Mouse (Mus musculus) heart, postnatal 10 days (tissue): Measurements from ENCODE around the gene Smim1. TPM values are rescaled to one million over a fixed set of nuclear protein-coding genes. Genes with fewer than 3 reads are reported as not detected.
A peak's percentile ranks its signal among the peaks of the same experiment; 100 is the strongest.

Experiments used
- DNase-seq, 2 experiments: peaks; one replicate each; pipeline ENCODE4 v3.0.0; 2021
- intact Hi-C: fragments of 180-260 bp; cut with DNase I; formaldehyde crosslinking; loops from one replicate; pipeline ENCODE4 v1.15.1; 2025
- total RNA-seq, 2 experiments: library from RNA; stranded (reverse); gene quantifications; 2 replicates each; pipeline ENCODE4 v1.2.3; 2021

The Smim1 gene
- total RNA-seq, 2 experiments from 2014 or later, result 8.6 to 10.3 TPM

DNA sequence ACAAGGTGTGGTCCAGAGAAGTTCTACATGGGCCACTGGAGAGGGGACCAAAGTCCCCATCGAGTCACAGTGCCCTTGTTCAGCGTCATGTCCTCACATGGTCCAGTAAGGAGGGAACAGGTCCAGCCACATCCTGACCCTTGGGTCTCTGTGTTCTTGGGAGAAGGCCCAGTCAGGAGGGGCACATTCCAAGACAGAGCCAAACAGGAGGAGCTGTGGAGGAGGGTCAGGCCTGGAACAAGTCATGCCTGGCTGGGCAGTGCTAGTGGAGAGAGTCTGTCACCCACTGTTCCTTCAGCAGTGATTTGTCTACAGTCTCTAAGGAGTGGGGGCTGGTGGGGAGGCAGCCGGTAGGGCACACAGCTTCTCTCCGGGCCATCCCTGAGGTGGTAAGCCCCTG, 3.6 kb downstream of the Smim1 start:
- intact Hi-C loops, result no loop called here

GRCm38 (mm10) chr4:154021432-154021831, 4.6 kb downstream of the Smim1 start:
- DNase-seq, result peak in 1 of 2 experiments; percentile 28
- intact Hi-C loops, result no loop called here

More for the DNA sequence above, 3.6 kb downstream of the Smim1 start:
- peak; percentile 58 to 63 for DNase-seq

- intact Hi-C loops, result no loop called here
These were observed 6.5 kb downstream of the Smim1 start for GRCm38 (mm10) chr4:154019571-154019970.

GRCm38 (mm10) chr4:154015476-154015875, 10.6 kb downstream of the Smim1 start:
- intact Hi-C loops, result no loop called here
- no peak for DNase-seq

More at GRCm38 (mm10) chr4:154019571-154019970, 6.5 kb downstream of the Smim1 start:
- peak; percentile 29 to 60 for DNase-seq

- intact Hi-C loops, result loop anchor here (1.0 to 5.0 kb wide), 2 partner anchors 37 to 55 kb away; partner anchors contain the start of genes A430005L14Rik, Cep104 and Dffb
- DNase-seq, result peak; percentile 26 to 39
These were observed 13.7 kb downstream of the Smim1 start for GRCm38 (mm10) chr4:154012132-154012882.

DNA sequence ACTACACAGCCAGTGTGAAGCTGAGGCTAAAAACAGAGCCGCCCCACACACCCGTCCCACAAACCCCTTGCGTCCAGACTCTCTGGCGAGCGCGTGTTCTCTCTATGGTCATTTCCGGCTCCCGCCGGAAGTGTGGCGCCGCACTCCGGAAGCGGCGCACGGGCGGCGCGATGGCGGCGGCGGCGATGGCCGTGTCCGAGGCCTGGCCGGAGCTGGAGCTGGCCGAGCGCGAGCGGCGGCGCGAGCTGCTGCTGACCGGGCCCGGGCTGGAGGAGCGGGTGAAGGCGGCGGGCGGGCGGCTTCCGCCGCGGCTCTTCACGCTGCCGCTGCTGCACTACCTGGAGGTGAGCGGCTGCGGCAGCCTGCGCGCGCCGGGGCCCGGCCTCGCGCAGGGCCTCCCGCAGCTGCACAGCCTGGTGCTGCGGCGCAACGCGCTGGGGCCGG, 14.4 kb downstream of the Smim1 start, which contains the start of gene Lrrc47:
TSS of gene Lrrc47 (plus strand) at position 86 of the 444 bp plus-strand sequence.
- intact Hi-C loops, result loop anchor here (1.0 to 5.0 kb wide), 2 partner anchors 36 to 54 kb away; partner anchors contain the start of genes A430005L14Rik, Cep104 and Dffb
- DNase-seq, result peak; percentile 89 to 90

GRCm38 (mm10) chr4:154010907-154011645, 15.0 kb downstream of the Smim1 start:
- DNase-seq, result no peak
- intact Hi-C loops, result loop anchor here (5.0 kb wide), 1 partner anchor 54 kb away; the partner anchor contains the start of gene A430005L14Rik

- intact Hi-C loops, result no loop called here
- DNase-seq, result no peak
These were observed 18.3 kb downstream of the Smim1 start for GRCm38 (mm10) chr4:154007759-154008158.

DNA sequence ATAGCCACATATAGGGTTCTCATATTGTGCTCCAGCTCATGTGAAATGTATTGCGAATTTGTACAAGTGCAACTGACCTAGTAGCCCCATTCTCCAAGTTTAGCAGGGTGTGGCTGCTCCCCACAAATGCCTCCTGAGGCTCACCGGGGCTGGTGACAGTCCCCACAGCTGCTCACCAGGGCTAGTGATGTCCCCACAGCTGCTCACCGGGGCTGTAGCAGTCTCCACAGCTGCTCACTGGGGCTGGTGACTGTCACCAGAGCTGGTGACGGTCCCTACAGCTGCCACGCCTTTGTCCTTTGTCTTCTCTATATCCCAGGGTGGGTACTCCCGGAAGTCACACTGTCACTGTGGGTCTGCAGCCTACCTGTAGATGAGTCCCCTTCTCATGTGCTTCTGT, 19.8 kb downstream of the Smim1 start:
- intact Hi-C loops, result no loop called here
- no peak for DNase-seq

- DNase-seq, result no peak
- intact Hi-C loops, result no loop called here
These were observed 20.5 kb downstream of the Smim1 start for GRCm38 (mm10) chr4:154005488-154005887.

DNA sequence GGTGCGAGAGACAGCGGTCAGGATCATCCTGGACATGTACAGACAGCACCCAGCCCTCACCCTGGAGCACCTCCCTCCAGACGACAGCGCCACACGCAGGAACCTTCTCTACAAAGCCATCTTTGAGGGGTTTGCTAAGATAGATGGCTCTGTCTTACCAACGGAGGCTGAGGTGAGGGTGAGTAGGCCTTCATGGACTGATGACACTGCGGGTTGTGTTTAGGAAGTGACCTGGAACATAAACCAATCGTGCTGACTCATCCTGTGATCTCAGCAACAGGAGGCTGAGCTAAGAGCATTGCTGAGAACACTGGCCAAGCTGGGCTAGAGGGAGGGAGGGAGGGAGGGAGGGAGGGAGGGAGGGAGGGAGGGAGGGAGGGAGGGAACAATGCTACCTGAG, 32.5 kb downstream of the Smim1 start:
- intact Hi-C loops, result no loop called here

GRCm38 (mm10) chr4:153992715-153993114, 33.3 kb downstream of the Smim1 start:
- intact Hi-C loops, result no loop called here

More for the DNA sequence above, 32.5 kb downstream of the Smim1 start:
- DNase-seq, result no peak

GRCm38 (mm10) chr4:153980470-153980869, 45.6 kb downstream of the Smim1 start:
- intact Hi-C loops, result no loop called here
- DNase-seq, result no peak

More at GRCm38 (mm10) chr4:153992715-153993114, 33.3 kb downstream of the Smim1 start:
- DNase-seq, result no peak

DNA sequence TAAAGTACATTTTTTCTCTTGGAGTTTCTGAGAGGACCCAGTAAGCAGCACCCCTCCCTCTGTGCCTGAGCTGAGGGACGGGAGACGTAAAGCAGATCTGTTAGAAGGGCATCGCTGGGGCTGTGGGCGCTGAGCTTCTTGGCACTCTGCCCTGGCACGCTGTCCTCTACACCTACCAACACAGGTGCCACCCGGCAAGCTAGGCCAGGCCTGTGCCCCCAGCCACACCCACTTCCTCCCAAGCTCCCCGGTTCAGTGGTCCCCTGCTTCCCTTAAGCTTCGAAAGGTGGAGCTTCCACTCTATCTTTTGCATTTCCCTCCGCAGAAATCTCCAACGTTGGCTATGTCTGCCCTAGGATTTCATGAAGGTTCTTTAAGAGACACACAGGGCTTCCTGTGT, 46.8 kb downstream of the Smim1 start:
- intact Hi-C loops, result no loop called here
- DNase-seq, result no peak

DNA sequence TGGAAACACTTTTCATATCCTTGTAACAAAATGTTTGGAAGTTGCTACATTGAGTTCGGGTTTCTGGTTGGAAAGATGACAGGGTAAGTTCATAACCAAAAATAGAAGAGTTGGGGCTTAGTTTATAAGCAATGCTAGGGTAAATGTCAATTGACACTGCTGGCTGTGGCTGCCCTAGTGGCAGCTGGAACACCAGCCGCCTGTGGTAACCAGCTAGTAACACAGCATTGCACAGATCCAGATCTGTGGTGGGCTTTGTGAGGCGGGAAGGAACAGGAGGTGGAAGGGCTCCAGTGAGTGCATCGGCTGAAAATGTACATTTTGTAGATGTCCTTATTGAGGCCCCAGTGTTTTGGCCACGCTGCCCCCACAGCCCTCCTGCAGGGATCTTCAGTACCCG, 50.3 kb downstream of the Smim1 start:
- intact Hi-C loops, result loop anchor here (1.0 kb wide), 1 partner anchor 37 kb away; no protein-coding TSS in a partner anchor
- no peak for DNase-seq

GRCm38 (mm10) chr4:153975292-153975662, 50.8 kb downstream of the Smim1 start:
- intact Hi-C loops, result loop anchor here (1.0 kb wide), 1 partner anchor 37 kb away; no protein-coding TSS in a partner anchor
- DNase-seq, result no peak

DNA sequence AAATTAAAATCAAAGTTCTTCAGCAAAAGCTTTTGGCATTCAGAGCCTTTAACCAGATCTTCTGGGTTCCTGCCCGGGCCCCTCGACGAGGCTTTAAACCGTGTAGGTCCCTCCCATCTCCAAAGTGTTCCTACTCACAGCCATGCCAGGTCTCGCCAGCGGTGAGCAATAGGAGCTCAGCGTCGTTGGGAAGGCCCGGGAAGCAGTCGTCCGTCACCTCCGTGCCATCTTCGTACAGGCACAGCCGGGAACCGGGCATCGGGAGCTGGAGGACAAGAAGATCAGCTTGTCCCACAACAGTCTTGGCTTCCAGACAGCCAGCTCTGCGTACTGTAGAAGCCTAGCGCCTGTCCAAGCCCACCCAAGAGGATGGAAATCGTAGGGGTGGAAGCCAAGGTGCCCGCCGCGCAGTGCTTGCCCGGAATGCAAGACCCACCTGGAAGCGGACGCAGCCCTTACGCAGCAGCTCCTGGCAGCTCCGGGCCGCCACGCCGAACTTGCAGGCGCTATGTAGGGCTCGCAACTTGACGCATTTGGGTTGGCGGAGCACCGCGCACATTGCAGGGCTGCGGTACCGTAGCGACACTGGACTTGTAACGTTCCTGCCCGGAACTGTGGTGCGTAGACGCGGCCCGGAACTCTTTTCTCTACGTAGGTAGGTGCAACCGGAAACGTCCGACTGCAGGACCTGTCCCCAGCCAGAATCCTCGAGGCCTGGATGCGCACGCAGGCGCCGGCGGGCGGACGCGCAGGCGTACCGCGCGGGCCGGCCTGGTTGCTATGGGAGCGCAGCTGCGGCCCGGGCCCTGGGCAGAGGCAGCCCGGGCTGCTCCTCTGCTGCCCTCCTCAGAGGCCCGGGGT, 51.4 kb downstream of the Smim1 start, which contains the start of the genes Dffb and Cep104:
TSS of gene Dffb (minus strand) at position 696 of the 861 bp plus-strand sequence.
TSS of gene Cep104 (plus strand) at position 764 of the 861 bp plus-strand sequence.
- intact Hi-C loops, result loop anchor here (1.0 kb wide), 1 partner anchor 38 kb away; no protein-coding TSS in a partner anchor

More for the DNA sequence above, 51.4 kb downstream of the Smim1 start, which contains the start of the genes Dffb and Cep104:
- DNase-seq, result peak; percentile 95 to 97
